8 mouse cellular contexts compared by ENCODE assay signal in genomic region chr2:165898202-165899194, GRCm38 (mm10). TPM values are rescaled to one million over a fixed set of nuclear protein-coding genes. Genes with fewer than 3 reads are reported as not detected.
DNase-seq lines count a peak whose midpoint lies in the region; ATAC-seq and TF ChIP-seq lines count a peak whose summit lies in the region.

Gene Zmynd8 (minus strand): TSS chr2:165899016.

- H3K4me1 ChIP-seq in bone marrow, adult 2 months (ENCODE audit: control insufficient read depth, insufficient read depth, low read length) = peaks cover 1% of the 10 kb centered on the region; the same call in 1 of the 2 replicates
- H3K4me1 ChIP-seq in intestine, embryonic 14.5 days (replicated peaks; ENCODE audit: control insufficient read depth, insufficient read depth, low read length) = peaks cover 22% of the 10 kb centered on the region
- peaks cover 53% of the 10 kb centered on the region for H3K4me1 ChIP-seq in megakaryocyte, embryonic 14.5 days

- DNase-seq in layer of hippocampus, adult 2 months (ENCODE audit: low spot score in 2 of 2) = no peak
- no peak for DNase-seq in layer of hippocampus, adult 9-10 months (ENCODE audit: low spot score)
- DNase-seq in gastrocnemius, postnatal 10 days = no peak
- DNase-seq in intestine, embryonic 14.5 days (ENCODE audit: low spot score) = no peak
- DNase-seq in testis, postnatal 10 days (ENCODE audit: low spot score) = no peak
- no peak for DNase-seq in cerebellum, adult 9-10 months

- TF ChIP-seq POLR2A in bone marrow, adult 2 months (IDR thresholded peaks at IDR 0.05; ENCODE audit: borderline replicate concordance, control insufficient read depth, low read depth, low read length) = no peak

- H3K4me2 ChIP-seq in intestine, embryonic 14.5 days (ENCODE audit: low read length) = no peak within 1 kb of the TSS; the same call in 1 of the 2 replicates

- H3K36me3 ChIP-seq in intestine, embryonic 14.5 days (ENCODE audit: control insufficient read depth, insufficient read depth, low read length) = no peaks in the 10 kb centered on the region
- H3K36me3 ChIP-seq in megakaryocyte, embryonic 14.5 days (replicated peaks; ENCODE audit: low read length) = no peaks in the 10 kb centered on the region

- no peaks in the 10 kb centered on the region for H3K27me3 ChIP-seq in intestine, embryonic 14.5 days (replicated peaks; ENCODE audit: control insufficient read depth, insufficient read depth, low read length)
- H3K27me3 ChIP-seq in megakaryocyte, embryonic 14.5 days (replicated peaks) = no peaks in the 10 kb centered on the region

- 80% methylated on average over 23 of the region's 23 CpGs for WGBS in bone marrow, adult 2 months
- 48% methylated on average over 23 of the region's 23 CpGs for WGBS in intestine, embryonic 14.5 days

- no peak within 1 kb of the TSS for H3K4me3 ChIP-seq in layer of hippocampus, adult 2 months
- no peak within 1 kb of the TSS for H3K4me3 ChIP-seq in bone marrow, adult 2 months (replicated peaks; ENCODE audit: control insufficient read depth, low read depth, low read length)
- no peak within 1 kb of the TSS for H3K4me3 ChIP-seq in intestine, embryonic 14.5 days (ENCODE audit: low read depth, low read length)
- no peak within 1 kb of the TSS for H3K4me3 ChIP-seq in megakaryocyte, embryonic 14.5 days (replicated peaks)

- ATAC-seq in intestine, embryonic 14.5 days (replicated peaks; ENCODE audit: low FRiP score, low TSS enrichment, low read depth) = no peak

- H3K9ac ChIP-seq in intestine, embryonic 14.5 days (ENCODE audit: low read length) = 0 out of 2 replicates have a peak within 1 kb of the TSS, but pooled peaks have one; percentile 20

- no peaks in the 10 kb centered on the region for H3K9me3 ChIP-seq in intestine, embryonic 14.5 days (ENCODE audit: control insufficient read depth, low read length)
- no peaks in the 10 kb centered on the region for H3K9me3 ChIP-seq in megakaryocyte, embryonic 14.5 days

- no peak for TF ChIP-seq CTCF in layer of hippocampus, adult 2 months (conservative IDR thresholded peaks at IDR 0.05)
- TF ChIP-seq CTCF in bone marrow, adult 2 months (IDR thresholded peaks at IDR 0.05; ENCODE audit: control insufficient read depth, insufficient read depth, low read length) = no peak

- no peak within 1 kb of the TSS for H3K27ac ChIP-seq in layer of hippocampus, adult 2 months
- H3K27ac ChIP-seq in bone marrow, adult 2 months (ENCODE audit: control insufficient read depth, insufficient read depth, low read depth, low read length, poor library complexity) = no peak within 1 kb of the TSS
- H3K27ac ChIP-seq in intestine, embryonic 14.5 days (ENCODE audit: low read depth) = peak within 1 kb of the TSS; percentile 67

RNA-seq across cellular contexts. Expression of gene Zmynd8, which starts in this region (rescaled TPM):
- total RNA-seq in layer of hippocampus, adult 2 months (2021) = 100 to 1,000 TPM; 173 to 186 TPM
- 34.1 and 75.2 TPM in 2 replicates for polyA plus RNA-seq in bone marrow, adult 2 months (2011; ENCODE audit: insufficient read depth, insufficient read length, low replicate concordance, missing spikeins)
- total RNA-seq in gastrocnemius, postnatal 10 days (2021) = 10 to 100 TPM; 29.6 to 30.4 TPM
- 49.2 and 53.6 TPM in 2 replicates for polyA plus RNA-seq in intestine, embryonic 14.5 days (2014; fragmentation: Nextera tagmentation; extraction: Ambion mirVana)
- polyA plus RNA-seq in megakaryocyte, embryonic 14.5 days (2012; ENCODE audit: insufficient read depth, low replicate concordance) = 41.0 and 57.7 TPM in 2 replicates

Comparison
In these comparisons a context has a peak if more than half of its experiments do, and no peak if none do; other contexts are left out.
1. RNA of gene Zmynd8 (total RNA-seq): 173 to 186 TPM in layer of hippocampus, adult 2 months; 29.6 to 30.4 TPM in gastrocnemius, postnatal 10 days; every median in the first group is over 4 times any median in the second.